Mouse (Mus musculus) cerebellum, adult 11-12 months (tissue): Measurements from ENCODE around the gene Madd.

Experiments used
- DNase-seq: peaks from one replicate; pipeline ENCODE4 v3.0.0; 2022

Madd gene

GRCm38 (mm10) chr2:91087453-91087852, 96.2 kb downstream of the Madd start:
- DNase-seq, result no peak
